Mouse (Mus musculus) midbrain, embryonic 12.5 days (tissue): ENCODE data around the gene Rnf6. TPM values are rescaled to one million over a fixed set of nuclear protein-coding genes. Genes with fewer than 3 reads are reported as not detected.

Experiments
- ATAC-seq: fragments of 200-750 bp; cut with Nextera tagmentation; 2 replicates; pipeline ENCODE4 v1.8.0; 2017; ENCODE audit warnings: low read depth, moderate TSS enrichment, moderate library complexity; ENCODE audit not compliant: low FRiP score
- H3K27ac ChIP-seq: fragments of 300-500 bp; sonication (generic); replicated peaks from 2 replicates; pipeline ENCODE4 v1.5.1; 2016; ENCODE audit warnings: mild to moderate bottlenecking
- H3K27me3 ChIP-seq: fragments of 300-500 bp; sonication (generic); 2 replicates; pipeline ENCODE4 v1.6.1; 2016; ENCODE audit warnings: mild to moderate bottlenecking
- H3K36me3 ChIP-seq: fragments of 300-500 bp; sonication (generic); 2 replicates; pipeline ENCODE4 v1.6.1; 2016
- H3K4me1 ChIP-seq: fragments of 300-500 bp; sonication (generic); 2 replicates; pipeline ENCODE4 v1.6.1; 2016
- H3K4me2 ChIP-seq: fragments of 300-500 bp; sonication (generic); replicated peaks from 2 replicates; pipeline ENCODE4 v1.6.1; 2016; ENCODE audit warnings: mild to moderate bottlenecking, moderate library complexity
- H3K4me3 ChIP-seq: fragments of 300-500 bp; sonication (generic); 2 replicates; pipeline ENCODE4 v1.5.1; 2016; ENCODE audit warnings: mild to moderate bottlenecking
- H3K9ac ChIP-seq: fragments of 300-500 bp; sonication (generic); replicated peaks from 2 replicates; pipeline ENCODE4 v1.6.1; 2016; ENCODE audit warnings: mild to moderate bottlenecking, moderate library complexity
- H3K9me3 ChIP-seq: fragments of 300-500 bp; sonication (generic); 2 replicates; pipeline ENCODE4 v1.6.1; 2016; ENCODE audit warnings: mild to moderate bottlenecking
- WGBS: fragments of 180-500 bp; shearing (Covaris S2); methylation state at CpG from one replicate; pipeline ENCODE4 v1.1.7; 2016; 5-methylcytosine and 5-hydroxymethylcytosine counted together
- polyA plus RNA-seq: library from polyadenylated mRNA; unstranded; fragments of >200 nt; fragmentation: Nextera tagmentation; extraction: Ambion mirVana; gene quantifications from 2 replicates; pipeline ENCODE4 v1.2.1, GENCODE M21; 2016

Rnf6 gene
- 25.5 and 28.6 TPM in 2 replicates for polyA plus RNA-seq

DNA sequence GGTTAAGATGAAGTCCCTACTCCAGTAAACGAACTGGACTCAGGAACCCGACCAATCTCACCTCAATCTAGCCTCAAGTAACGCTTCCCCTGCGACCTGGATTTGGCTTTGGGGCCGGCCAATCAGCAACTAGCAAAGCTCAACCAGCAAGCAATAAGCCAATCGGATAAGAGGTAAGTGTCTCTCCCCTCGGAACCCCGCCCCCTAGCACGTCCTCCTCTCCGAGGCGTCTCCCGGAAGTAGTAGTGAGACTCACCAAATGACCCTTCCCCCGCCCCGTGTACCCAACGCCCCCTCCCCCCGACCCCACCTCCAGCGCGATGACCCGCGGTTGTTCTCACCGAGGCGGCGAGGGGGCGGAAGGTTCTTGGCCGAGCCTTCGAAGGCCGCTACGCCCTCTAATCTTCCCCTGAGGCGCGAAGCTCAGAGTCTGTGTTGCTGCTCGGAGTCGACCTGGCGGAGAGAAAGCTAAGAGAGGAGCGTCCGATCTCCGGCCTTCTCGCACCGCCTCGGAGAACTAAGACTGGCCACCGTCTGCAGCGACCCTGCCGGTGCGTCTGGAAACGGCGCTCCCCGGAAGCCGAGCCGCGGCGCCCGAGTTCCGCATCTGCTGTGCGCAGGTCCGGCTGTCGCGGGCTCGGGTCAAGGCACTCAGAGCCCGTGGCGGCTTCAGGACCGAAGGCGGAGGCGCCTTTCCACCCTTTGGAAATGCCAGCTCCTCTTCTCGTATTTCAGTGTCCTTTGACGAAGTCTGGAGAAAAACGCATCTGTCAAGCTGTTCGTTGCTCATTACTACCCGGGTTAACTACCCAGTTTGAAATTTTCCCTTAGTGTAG is at the start of gene Rnf6:
Rnf6 (minus strand) TSS at position 677 of the 836 bp plus-strand sequence.
- peak within 1 kb of the TSS; percentile 73 for H3K9ac ChIP-seq
- peak within 1 kb of the TSS; percentile 64 for H3K4me2 ChIP-seq
- H3K27me3 ChIP-seq = no peaks in the 10 kb centered on the region
- H3K27ac ChIP-seq = peak within 1 kb of the TSS; percentile 96
- peaks cover 6% of the 10 kb centered on the region for H3K4me1 ChIP-seq
- WGBS = under 1% methylated on average over 67 of the region's 67 CpGs
- peak within 1 kb of the TSS; percentile 70 for H3K4me3 ChIP-seq
- no peaks in the 10 kb centered on the region for H3K9me3 ChIP-seq
- peaks cover 28% of the 10 kb centered on the region for H3K36me3 ChIP-seq
- peak; percentile 100 for ATAC-seq

DNA sequence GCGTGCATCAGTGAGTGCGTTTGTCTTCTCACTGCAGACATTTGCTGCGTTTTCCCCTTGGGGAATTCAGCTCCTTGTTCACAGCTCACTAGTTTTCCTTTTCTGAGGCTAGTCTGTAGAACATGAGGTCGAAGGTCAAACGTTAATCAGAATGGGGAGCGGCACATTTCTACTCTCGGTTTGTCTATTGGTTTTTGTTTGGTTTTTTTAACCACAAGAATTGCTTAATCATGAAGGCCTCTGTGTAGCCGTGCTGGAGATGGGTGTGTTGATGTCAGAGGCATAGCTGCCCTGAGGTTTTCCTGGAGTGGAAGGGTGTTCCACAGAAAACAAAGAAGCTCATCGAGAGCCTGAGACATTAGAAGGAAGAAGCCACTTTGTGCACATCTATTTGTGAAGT is 49.2 kb upstream of the Rnf6 start:
- H3K4me2 ChIP-seq = no peak overlapping the region
- H3K4me1 ChIP-seq = no peaks in the 10 kb centered on the region
- no peak for ATAC-seq
- H3K9ac ChIP-seq = no peak overlapping the region
- H3K27me3 ChIP-seq = no peaks in the 10 kb centered on the region
- H3K9me3 ChIP-seq = no peaks in the 10 kb centered on the region
- H3K4me3 ChIP-seq = no peak overlapping the region
- 88% methylated on average over 9 of the region's 9 CpGs for WGBS
- H3K27ac ChIP-seq = no peak overlapping the region
- peaks cover 27% of the 10 kb centered on the region for H3K36me3 ChIP-seq

DNA sequence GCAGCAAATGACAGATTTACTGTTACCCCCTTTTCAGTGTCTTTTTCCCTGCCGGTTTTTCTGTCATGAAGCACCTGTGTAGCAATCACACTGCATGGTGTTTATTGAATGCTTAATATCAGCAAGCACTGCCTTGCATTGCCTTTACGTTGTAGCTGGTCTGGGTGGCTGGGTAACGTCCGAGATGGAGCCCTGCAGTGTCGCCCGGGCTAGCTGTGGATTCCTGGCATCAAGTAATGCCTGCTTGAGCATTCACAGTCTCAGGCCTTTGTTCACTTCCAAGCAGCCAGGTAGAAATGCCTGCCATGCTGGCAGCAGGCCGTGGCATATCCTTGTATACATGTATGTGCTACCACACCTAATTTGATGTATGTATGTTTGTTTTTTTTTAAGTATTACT is 46.4 kb upstream of the Rnf6 start:
- no peak for ATAC-seq
- H3K9me3 ChIP-seq = no peaks in the 10 kb centered on the region
- H3K27ac ChIP-seq = no peak overlapping the region
- H3K4me2 ChIP-seq = no peak overlapping the region
- no peak overlapping the region for H3K4me3 ChIP-seq
- H3K36me3 ChIP-seq = peaks cover 18% of the 10 kb centered on the region; the same call in 1 of the 2 replicates
- H3K4me1 ChIP-seq = no peaks in the 10 kb centered on the region
- H3K27me3 ChIP-seq = no peaks in the 10 kb centered on the region
- no peak overlapping the region for H3K9ac ChIP-seq
- WGBS = 95% methylated on average over 7 of the region's 7 CpGs

DNA sequence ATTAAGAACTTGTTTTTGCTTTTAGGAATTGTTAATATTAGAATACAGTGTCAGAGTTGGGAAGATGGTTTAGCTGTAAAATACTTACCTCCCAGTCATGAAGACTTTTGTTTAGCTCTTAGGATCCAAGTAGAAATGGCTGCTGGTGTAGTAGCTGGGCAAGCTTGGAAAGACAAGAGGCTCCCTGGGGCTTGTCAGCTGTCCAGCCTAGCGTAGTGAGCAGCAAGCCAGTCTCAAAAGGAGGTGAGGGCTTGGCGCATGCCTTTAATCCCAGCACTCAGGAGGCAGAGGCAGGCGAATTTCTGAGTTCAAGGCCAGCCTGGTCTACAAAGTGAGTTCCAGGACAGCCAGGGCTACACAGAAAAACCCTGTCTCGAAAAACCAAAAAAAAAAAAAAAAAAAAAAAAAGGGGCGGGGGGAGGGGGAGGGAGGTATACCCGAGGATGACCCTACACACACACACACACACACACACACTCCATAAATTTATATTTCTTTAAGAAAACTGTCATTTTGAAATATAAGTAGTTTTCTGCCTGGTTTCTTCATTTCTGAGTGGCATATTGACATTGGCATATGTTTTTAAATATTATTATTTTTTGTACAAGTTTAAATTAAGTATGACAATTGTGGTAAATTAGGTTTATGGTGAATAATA is 44.7 kb upstream of the Rnf6 start:
- 69% methylated on average over 5 of the region's 6 CpGs for WGBS
- ATAC-seq = no peak
- H3K4me1 ChIP-seq = no peaks in the 10 kb centered on the region
- no peaks in the 10 kb centered on the region for H3K9me3 ChIP-seq
- no peak overlapping the region for H3K27ac ChIP-seq
- H3K27me3 ChIP-seq = no peaks in the 10 kb centered on the region
- H3K36me3 ChIP-seq = peaks cover 12% of the 10 kb centered on the region; the same call in 1 of the 2 replicates
- H3K4me2 ChIP-seq = no peak overlapping the region
- H3K4me3 ChIP-seq = no peak overlapping the region
- H3K9ac ChIP-seq = no peak overlapping the region

DNA sequence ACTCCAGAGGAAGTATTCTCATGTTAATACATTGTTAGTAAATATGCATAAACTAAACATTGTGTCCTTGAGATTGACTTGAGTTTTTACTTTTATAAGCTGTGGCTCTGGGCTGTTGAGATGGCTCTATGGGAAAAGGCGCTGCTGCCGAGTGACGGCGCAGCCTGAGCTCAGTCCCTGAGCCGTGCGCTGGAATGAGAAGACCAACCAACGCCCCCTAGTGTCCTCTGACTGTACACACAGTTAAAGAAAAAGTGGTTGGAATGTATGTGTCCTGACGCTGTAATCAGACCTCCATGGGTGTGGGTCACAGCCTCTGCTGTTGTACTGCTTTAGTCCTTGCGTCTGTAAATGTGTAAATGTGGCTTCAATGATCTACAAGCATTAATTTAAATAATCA is 38.6 kb upstream of the Rnf6 start:
- no peak overlapping the region for H3K4me3 ChIP-seq
- no peaks in the 10 kb centered on the region for H3K27me3 ChIP-seq
- no peak overlapping the region for H3K27ac ChIP-seq

DNA sequence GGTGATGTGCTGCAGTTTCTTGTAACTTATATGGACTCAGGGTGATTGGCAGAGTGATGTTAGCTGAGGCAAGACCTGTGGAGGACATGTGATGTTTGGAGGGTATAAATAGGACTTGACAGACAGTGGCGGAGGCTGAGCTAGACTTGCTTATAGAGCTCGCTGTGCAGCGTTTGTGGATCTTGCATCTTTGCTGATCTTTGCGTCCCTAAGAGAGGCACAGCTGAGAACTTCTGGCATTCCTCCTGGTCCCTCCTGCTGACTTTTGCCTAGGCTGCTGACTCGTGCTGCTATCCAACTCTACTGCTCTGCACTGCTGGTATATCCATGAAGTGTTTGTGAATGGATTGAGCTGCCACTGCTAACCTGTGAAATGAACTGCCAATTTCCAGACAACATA is 32.3 kb upstream of the Rnf6 start:
- ATAC-seq = no peak
- Histone ChIP-seq H3K27me3 (no peaks in the 10 kb centered on the region), H3K9ac (no peak overlapping the region), H3K4me3 (no peak overlapping the region), H3K9me3 (no peaks in the 10 kb centered on the region), H3K36me3 (peaks cover 7% of the 10 kb centered on the region), H3K27ac (no peak overlapping the region), H3K4me1 (no peaks in the 10 kb centered on the region), H3K4me2 (no peak overlapping the region)
- WGBS = 86% methylated on average over 5 of the region's 5 CpGs

More for the DNA sequence above, 38.6 kb upstream of the Rnf6 start:
- no peak for ATAC-seq
- H3K4me2 ChIP-seq = no peak overlapping the region
- no peaks in the 10 kb centered on the region for H3K4me1 ChIP-seq
- no peak overlapping the region for H3K9ac ChIP-seq
- peaks cover 15% of the 10 kb centered on the region for H3K36me3 ChIP-seq
- 46% methylated on average over 9 of the region's 9 CpGs for WGBS
- no peaks in the 10 kb centered on the region for H3K9me3 ChIP-seq

DNA sequence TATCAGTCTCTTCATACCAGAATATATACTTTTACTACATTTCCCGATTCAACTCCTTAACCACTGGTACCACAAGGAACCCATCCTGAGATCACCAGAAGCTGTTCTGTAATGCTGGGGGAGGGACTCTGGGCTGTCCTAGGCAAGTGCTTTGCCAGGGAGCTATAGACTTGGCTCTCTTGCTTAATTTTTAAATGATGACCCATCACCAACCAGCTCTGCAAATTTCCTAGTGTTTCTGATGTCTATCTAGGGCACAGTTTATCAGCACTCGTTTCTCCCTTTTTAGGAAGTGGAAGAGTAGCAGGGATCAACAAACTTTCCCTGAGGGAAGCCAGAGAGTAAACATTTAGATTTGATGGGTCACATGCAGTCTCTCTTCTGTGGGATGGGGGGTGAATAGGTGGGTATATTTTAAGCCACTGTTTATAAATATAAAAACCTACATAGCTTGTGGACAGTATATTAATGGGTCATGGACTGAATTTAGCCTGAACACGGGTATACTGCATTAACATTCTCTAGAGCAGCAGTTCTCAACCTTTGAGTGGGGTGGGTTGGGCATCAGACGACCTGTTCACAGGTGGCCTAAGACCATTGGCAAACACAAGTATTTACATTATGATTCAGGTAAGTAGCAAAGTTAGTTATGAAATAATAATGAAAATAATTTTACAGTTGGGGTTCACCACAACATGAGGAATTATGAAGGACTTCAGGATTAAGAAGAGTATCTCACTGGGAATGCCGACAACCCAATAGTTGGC is 30.5 kb upstream of the Rnf6 start:
- Histone ChIP-seq H3K27me3 (no peaks in the 10 kb centered on the region), H3K9ac (no peak overlapping the region), H3K9me3 (no peaks in the 10 kb centered on the region), H3K36me3 (peaks cover 6% of the 10 kb centered on the region), H3K4me3 (no peak overlapping the region), H3K4me2 (no peak overlapping the region), H3K27ac (no peak overlapping the region), H3K4me1 (no peaks in the 10 kb centered on the region)
- WGBS = 88% methylated on average over 5 of the region's 5 CpGs
- ATAC-seq = no peak

DNA sequence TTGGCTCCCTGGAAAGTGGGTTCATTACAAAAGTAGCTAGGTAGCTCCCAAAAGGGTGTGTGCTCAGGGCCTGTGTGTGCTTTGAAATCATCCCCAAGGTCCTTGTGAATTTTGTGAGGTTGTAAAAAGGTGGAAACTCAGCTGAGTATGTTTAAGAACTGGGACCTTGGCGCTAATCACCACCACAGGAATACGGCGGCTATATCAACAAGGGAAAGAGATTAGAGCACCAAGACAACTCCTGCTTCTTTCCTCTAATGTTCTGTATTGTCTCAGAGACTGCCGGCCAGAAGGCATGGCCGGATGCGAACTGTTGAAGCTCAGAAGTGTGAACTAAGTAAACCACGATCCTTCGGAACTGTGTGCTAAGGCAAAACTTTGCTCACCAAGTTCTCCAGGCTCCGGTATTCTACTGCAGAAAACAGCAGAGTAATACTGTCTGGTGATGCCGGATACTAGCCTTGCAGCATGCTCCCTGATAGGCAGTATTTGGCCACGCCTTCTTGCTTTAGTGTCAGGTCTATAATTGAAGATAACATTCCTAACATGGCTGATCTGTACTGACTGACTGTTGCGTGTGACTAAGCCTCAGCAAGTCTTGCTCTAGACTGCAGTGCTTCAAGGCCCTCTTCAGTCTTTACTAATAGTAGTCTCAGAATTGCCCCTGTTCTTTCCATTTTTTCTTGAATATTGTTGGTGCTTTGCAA is 29.2 kb upstream of the Rnf6 start:
- Histone ChIP-seq H3K36me3 (peaks cover 6% of the 10 kb centered on the region), H3K4me3 (no peak overlapping the region), H3K27ac (no peak overlapping the region), H3K27me3 (no peaks in the 10 kb centered on the region), H3K4me1 (no peaks in the 10 kb centered on the region), H3K4me2 (no peak overlapping the region), H3K9me3 (no peaks in the 10 kb centered on the region), H3K9ac (no peak overlapping the region)
- WGBS = 92% methylated on average over 12 of the region's 12 CpGs
- ATAC-seq = no peak

DNA sequence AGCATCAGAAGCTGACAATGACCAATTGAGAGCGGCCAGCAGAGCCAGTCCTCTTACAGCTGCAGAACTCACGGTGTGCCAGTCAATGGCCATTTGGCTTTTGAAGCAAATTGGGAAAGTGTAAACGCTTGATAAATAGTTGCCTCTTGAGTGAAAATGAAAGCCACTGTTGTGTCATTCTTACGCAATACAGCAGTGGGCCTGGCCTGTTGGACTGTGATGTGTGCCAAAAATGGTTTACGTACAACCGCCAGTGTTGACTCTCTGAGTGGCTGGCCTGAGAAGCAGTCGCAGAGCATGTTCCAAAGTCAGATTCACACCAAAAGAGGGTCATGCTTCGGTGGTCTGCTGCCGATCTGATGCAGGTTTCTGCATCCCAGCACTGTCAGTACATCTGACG is 27.4 kb upstream of the Rnf6 start:
- H3K27ac ChIP-seq = no peak overlapping the region
- no peaks in the 10 kb centered on the region for H3K27me3 ChIP-seq
- H3K4me3 ChIP-seq = no peak overlapping the region
- peaks cover 6% of the 10 kb centered on the region for H3K36me3 ChIP-seq
- H3K9ac ChIP-seq = no peak overlapping the region
- H3K4me1 ChIP-seq = no peaks in the 10 kb centered on the region
- 92% methylated on average over 10 of the region's 10 CpGs for WGBS
- no peak for ATAC-seq
- no peaks in the 10 kb centered on the region for H3K9me3 ChIP-seq
- no peak overlapping the region for H3K4me2 ChIP-seq

DNA sequence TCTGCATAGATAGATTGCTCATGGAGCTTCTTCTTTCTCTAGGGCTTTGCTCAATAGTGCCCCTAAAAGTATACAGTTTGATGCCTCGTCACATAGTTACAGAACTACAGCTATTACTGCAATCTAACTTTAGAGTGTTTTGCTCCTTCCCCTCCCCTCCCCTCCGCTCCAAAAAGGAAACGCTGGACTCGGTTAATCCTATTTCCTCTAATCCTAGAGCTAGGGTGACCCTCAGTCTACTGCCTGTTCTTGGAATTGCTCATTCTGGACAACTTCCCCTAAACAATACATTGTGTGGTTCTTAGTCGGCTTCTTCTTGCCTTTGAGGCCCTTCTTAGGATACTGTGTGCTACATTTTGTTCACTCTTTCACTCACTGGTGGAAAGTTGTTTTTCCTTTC is 26.4 kb upstream of the Rnf6 start:
- no peak overlapping the region for H3K9ac ChIP-seq
- H3K27ac ChIP-seq = no peak overlapping the region
- no peaks in the 10 kb centered on the region for H3K4me1 ChIP-seq
- no peak for ATAC-seq
- no peaks in the 10 kb centered on the region for H3K27me3 ChIP-seq
- 31% methylated on average over 5 of the region's 5 CpGs for WGBS
- no peak overlapping the region for H3K4me3 ChIP-seq
- H3K4me2 ChIP-seq = no peak overlapping the region
- H3K9me3 ChIP-seq = no peaks in the 10 kb centered on the region
- peaks cover 6% of the 10 kb centered on the region for H3K36me3 ChIP-seq

DNA sequence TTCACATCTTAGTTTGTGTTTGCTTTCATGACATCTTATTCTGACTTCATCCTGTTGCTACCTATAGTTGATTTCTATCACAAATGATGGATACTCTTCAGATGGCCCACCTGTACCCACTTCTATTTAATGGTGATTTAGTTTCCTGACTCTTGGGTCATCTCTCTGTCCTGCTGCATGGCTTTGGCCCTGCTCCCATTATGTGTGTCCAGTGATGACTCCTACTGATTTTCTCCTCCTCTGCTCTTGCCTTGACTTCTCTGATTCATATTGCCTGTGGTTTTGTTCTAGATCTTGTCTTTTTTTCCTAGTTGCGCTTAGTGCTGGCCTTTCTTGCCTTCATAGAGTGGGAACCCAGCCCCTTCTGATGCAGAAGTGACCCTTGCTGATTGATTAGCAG is 25.0 kb upstream of the Rnf6 start:
- peaks cover 6% of the 10 kb centered on the region for H3K36me3 ChIP-seq
- WGBS = 97% methylated on average over 1 of the region's 1 CpGs
- no peak overlapping the region for H3K4me2 ChIP-seq

More for the DNA sequence above, 25.0 kb upstream of the Rnf6 start:
- H3K9me3 ChIP-seq = no peaks in the 10 kb centered on the region
- H3K9ac ChIP-seq = no peak overlapping the region
- H3K4me1 ChIP-seq = no peaks in the 10 kb centered on the region
- no peak for ATAC-seq
- no peak overlapping the region for H3K27ac ChIP-seq
- no peaks in the 10 kb centered on the region for H3K27me3 ChIP-seq
- H3K4me3 ChIP-seq = no peak overlapping the region
